In the genomic region with DNA sequence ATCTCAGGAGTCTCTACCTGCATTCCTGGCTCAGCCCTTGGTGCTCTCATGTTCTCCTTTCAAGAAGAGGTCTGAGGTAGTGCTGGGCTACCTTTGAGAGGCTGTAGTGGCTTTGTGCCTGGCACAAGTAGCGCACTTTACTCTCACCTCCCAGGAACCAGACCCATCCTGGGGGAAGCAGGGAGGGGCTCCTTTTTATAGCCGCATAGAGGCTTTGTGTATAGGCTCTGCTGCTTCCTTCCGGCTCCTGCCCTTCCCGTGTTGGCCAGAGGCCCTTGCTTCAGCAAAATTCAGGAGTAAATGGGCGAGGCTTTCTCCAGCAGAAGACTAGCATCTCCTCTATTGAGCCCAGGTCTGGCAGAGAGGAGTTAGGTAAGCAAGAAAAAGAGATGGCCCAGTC, we compare ENCODE assay signal across 13 mouse cellular contexts. TPM values are rescaled to one million over a fixed set of nuclear protein-coding genes. Genes with fewer than 3 reads are reported as not detected.
DNase-seq lines count a peak whose midpoint lies in the region; ATAC-seq and TF ChIP-seq lines count a peak whose summit lies in the region.
"Had no signal": no experiment of that assay in that cellular context is flagged by ENCODE, and none has a peak within 500 bp of the region (broad histone marks: within the 10 kb centered on the region; RNA-seq: fewer than 3 reads in every experiment).

No protein-coding gene starts in this region.

- H3K36me3 ChIP-seq in kidney, adult 2 months (ENCODE audit: control insufficient read depth, insufficient read depth, low read length): no peaks in the 10 kb centered on the region
- H3K36me3 ChIP-seq in E14TG2a.4 (ENCODE audit: insufficient read depth, low read length): peaks cover 82% of the 10 kb centered on the region
- peaks cover 16% of the 10 kb centered on the region for H3K36me3 ChIP-seq in forebrain, postnatal 0 days (ENCODE audit: insufficient read depth)

- H3K27me3 ChIP-seq in kidney, adult 2 months (replicated peaks; ENCODE audit: control insufficient read depth, insufficient read depth, low read length): no peaks in the 10 kb centered on the region
- no peaks in the 10 kb centered on the region for H3K27me3 ChIP-seq in E14TG2a.4 (ENCODE audit: insufficient read depth, low read length)
- H3K27me3 ChIP-seq in forebrain, postnatal 0 days (ENCODE audit: insufficient read depth, low read length): no peaks in the 10 kb centered on the region
- H3K27me3 ChIP-seq: limb, embryonic 12.5 days; megakaryocyte, embryonic 14.5 days had no signal

- peaks cover 29% of the 10 kb centered on the region for H3K4me1 ChIP-seq in kidney, adult 2 months (ENCODE audit: control insufficient read depth, insufficient read depth, low read length)
- H3K4me1 ChIP-seq in E14TG2a.4 (replicated peaks; ENCODE audit: low read depth, low read length): peaks cover 96% of the 10 kb centered on the region
- peaks cover 25% of the 10 kb centered on the region for H3K4me1 ChIP-seq in forebrain, postnatal 0 days (ENCODE audit: insufficient read depth)

- no peak overlapping the region for H3K9ac ChIP-seq in forebrain, postnatal 0 days
- H3K9ac ChIP-seq: limb, embryonic 12.5 days had no signal

- H3K9me3 ChIP-seq in E14TG2a.4 (ENCODE audit: low read length): no peaks in the 10 kb centered on the region
- no peaks in the 10 kb centered on the region for H3K9me3 ChIP-seq in forebrain, postnatal 0 days (ENCODE audit: low read length)
- H3K9me3 ChIP-seq: limb, embryonic 12.5 days; megakaryocyte, embryonic 14.5 days had no signal

- TF ChIP-seq CTCF in kidney, adult 2 months (conservative IDR thresholded peaks at IDR 0.05; ENCODE audit: insufficient read depth, insufficient read length, low read depth, low read length): no peak
- TF ChIP-seq CTCF in E14TG2a.4 (conservative IDR thresholded peaks at IDR 0.05; ENCODE audit: low read length): no peak
- TF ChIP-seq CTCF in forebrain, postnatal 0 days (IDR thresholded peaks at IDR 0.05; ENCODE audit: low read depth): no peak

- H3K4me2 ChIP-seq in forebrain, postnatal 0 days (ENCODE audit: low read depth): no peak overlapping the region
- H3K4me2 ChIP-seq: limb, embryonic 12.5 days had no signal

- 46% methylated on average over 5 of the region's 5 CpGs for WGBS in kidney, adult 2 months
- 69% methylated on average over 5 of the region's 5 CpGs for WGBS in forebrain, postnatal 0 days

- no peak overlapping the region for H3K4me3 ChIP-seq in kidney, adult 2 months (ENCODE audit: insufficient read depth, low read depth, low read length)
- H3K4me3 ChIP-seq in E14TG2a.4 (replicated peaks; ENCODE audit: low read length): peak overlapping the region; percentile 24; the same call in 1 of the 2 replicates
- H3K4me3 ChIP-seq in forebrain, postnatal 0 days (ENCODE audit: low read depth, low read length): no peak overlapping the region
- H3K4me3 ChIP-seq: limb, embryonic 12.5 days; megakaryocyte, embryonic 14.5 days had no signal

- ATAC-seq in megakaryocyte-erythroid progenitor cell, adult 5-6 weeks (replicated peaks; ENCODE audit: low FRiP score, low TSS enrichment, poor library complexity, severe bottlenecking): no peak
- no peak for ATAC-seq in forebrain, postnatal 0 days
- ATAC-seq: forebrain, embryonic 14.5 days had no signal

- DNase-seq in kidney, adult 2 months: peak; percentile 53
- DNase-seq in kidney, postnatal 10 days: no peak
- peak; percentile 61 for DNase-seq in ZHBTc4 (ENCODE audit: low read depth, low spot score)
- peak; percentile 66 to 84 for DNase-seq in lung, adult 18-20 months
- DNase-seq in frontal cortex, postnatal 25 days (ENCODE audit: low spot score in 2 of 2): no peak
- DNase-seq in forebrain, postnatal 0 days: no peak
- DNase-seq: right cerebral cortex, postnatal 4 days; thymus, adult 18-20 months had no signal

- no peak for TF ChIP-seq POLR2A in kidney, adult 2 months (IDR thresholded peaks at IDR 0.05; ENCODE audit: low read depth, low read length)

- H3K27ac ChIP-seq in kidney, adult 2 months (ENCODE audit: insufficient read depth, low read depth, low read length): no peak overlapping the region; the same call in 1 of the 2 replicates
- no peak overlapping the region for H3K27ac ChIP-seq in forebrain, postnatal 0 days (ENCODE audit: low read depth, low read length)
- H3K27ac ChIP-seq: limb, embryonic 12.5 days had no signal

RNA-seq across cellular contexts. Expression of a gene that starts 7.3 kb away (rescaled TPM):
- polyA plus RNA-seq in kidney, adult 2 months (2012; rRNA removed): 33.1 and 38.2 TPM in 2 replicates
- total RNA-seq in megakaryocyte-erythroid progenitor cell, adult 5-6 weeks (2014; fragmentation: Nextera tagmentation): 18.8 and 20.7 TPM in 2 replicates
- 14.7 and 19.3 TPM in 2 replicates for total RNA-seq in megakaryocyte-erythroid progenitor cell, adult 5-6 weeks (2017)
- 119 and 139 TPM in 2 replicates for total RNA-seq in forebrain, postnatal 0 days (2014; rRNA removed)
- polyA plus RNA-seq in forebrain, postnatal 0 days (2015; fragmentation: Nextera tagmentation; extraction: Ambion mirVana): 36.9 and 48.2 TPM in 2 replicates

Comparison
In these comparisons a context has a peak if more than half of its experiments do, and no peak if none do; other contexts are left out.
1. DNase-seq: peak in kidney, adult 2 months (single experiment), ZHBTc4 (single experiment) and lung, adult 18-20 months (2 of 2); none in kidney, postnatal 10 days (single experiment), frontal cortex, postnatal 25 days (0 of 2) and forebrain, postnatal 0 days (single experiment).